Mouse (Mus musculus) cortical plate, adult 2 months (tissue): ENCODE measurements around the gene Odf2.

Source experiments
- CTCF ChIP-seq: fragments of 200-500 bp; IDR thresholded peaks from 2 replicates; pipeline ENCODE4 v1.5.1; 2011; ENCODE audit warnings: mild to moderate bottlenecking, control low read depth, low read length; ENCODE audit not compliant: insufficient read depth; ENCODE audit errors: extremely low read depth
- POLR2A ChIP-seq: fragments of 200-500 bp; IDR thresholded peaks from 2 replicates; pipeline ENCODE4 v1.6.1; 2011; ENCODE audit warnings: mild to moderate bottlenecking, low read length, control low read depth; ENCODE audit not compliant: insufficient read depth; ENCODE audit errors: extremely low read depth

DNA sequence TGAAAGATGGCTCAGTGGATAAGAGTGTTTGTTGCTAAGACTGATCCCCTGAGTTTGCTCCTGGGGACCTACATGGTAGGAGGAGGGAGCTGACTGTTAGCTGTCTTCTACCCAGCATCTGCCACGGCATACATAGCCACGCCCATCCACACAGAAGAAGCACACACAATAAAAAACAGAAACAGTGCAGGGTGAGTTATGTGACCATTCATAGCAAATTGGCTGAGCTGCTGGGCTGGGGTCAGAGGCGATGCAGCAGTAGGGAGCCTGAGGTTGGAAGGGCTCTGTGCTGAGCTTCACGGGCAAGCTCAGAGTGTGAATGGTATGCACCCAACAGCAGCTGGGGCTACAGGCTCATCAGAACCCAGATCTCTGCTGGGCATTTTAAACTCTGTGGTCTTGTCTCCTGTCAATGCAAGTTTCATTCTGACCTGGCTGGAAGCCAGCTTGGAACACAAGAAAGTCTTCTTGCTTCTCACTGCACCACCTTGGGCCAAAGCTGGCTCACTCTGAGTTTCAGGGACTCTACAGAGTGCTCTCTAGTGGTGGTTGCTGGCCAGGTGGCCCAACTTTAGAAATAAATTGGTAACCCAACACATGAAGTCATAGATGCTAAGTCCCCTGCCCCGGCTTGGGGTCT is 39.1 kb upstream of the Odf2 start:
- no peak for TF ChIP-seq POLR2A
- TF ChIP-seq CTCF: no peak
